Mouse (Mus musculus) kidney, postnatal 14 days (tissue): Measurements from ENCODE around the gene Pprc1.

Experiments used
- DNase-seq: peaks from one replicate; pipeline ENCODE4 v3.0.0; 2022; ENCODE audit warnings: mixed read lengths

Gene Pprc1

DNA sequence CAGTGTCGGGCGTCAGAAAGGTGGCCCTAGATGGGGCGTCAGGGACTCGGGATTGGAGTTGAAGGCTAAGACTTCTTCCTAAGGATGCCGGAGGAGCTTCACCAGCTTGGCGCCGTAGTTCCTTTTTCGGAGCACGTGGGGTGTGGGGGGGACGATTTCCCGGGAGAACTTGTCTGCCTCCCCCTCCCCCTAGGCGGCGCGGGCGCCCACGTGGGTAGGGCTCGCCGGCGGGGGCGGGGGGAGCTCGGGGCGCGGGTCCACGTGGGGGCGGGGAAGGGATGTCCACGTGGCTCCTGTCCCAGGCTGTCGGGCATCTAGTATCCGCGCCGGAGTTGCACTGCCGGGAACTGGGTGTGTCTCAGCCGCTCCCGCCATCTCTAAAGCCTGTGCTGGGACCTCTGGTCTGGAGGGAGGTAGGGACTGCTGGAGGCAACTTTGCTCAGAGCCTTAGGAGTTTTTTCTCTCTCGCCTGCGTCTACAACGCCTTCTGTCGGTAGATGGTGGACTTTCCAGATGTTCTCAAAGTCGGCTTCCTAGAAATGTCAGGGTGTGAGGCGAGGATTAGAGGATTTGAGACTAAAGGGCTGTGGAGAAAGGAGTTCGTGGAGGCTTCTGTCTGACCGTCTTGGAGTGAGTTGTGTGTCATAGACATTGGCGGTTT, 12.4 kb downstream of the Pprc1 start:
- peak; percentile 89 for DNase-seq

DNA sequence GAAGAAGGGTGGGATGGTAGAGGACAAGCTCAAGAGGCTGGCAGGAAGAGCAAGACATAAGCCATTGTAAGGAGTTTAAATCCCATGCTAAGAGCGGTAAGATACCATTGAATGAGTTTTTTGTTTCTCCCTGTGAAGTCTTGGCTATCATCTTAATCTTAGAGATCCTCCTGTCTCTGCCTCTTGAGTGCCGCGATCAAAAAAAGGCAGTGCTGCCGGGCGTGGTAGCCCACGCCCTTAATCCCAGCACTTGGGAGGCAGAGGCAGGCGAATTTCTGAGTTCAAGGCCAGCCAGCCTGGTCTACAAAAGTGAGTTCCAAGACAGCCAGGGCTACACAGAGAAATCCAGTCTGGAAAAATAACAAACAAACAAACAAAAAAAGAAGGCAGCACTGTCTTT, 13.8 kb downstream of the Pprc1 start:
- DNase-seq: no peak

DNA sequence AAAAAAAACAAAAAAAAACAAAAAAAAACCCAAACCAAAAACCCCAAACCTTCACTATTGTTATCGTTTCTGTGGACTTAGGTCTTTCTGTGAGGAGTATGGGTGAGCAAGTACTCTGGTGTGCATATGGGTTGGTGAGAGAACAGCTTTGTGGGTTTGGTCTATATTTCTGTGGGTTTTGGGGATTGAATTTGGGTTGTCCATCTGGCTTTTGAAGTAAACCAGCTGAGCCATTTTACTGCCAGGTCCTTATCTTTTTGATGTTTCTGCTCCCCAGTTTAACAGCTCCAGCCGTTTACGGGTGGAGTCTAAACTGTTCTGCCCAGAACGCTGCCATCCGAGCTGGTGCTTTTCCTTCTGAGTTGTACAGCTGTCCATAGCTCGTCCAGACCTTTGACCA, 16.2 kb downstream of the Pprc1 start:
- no peak for DNase-seq

DNA sequence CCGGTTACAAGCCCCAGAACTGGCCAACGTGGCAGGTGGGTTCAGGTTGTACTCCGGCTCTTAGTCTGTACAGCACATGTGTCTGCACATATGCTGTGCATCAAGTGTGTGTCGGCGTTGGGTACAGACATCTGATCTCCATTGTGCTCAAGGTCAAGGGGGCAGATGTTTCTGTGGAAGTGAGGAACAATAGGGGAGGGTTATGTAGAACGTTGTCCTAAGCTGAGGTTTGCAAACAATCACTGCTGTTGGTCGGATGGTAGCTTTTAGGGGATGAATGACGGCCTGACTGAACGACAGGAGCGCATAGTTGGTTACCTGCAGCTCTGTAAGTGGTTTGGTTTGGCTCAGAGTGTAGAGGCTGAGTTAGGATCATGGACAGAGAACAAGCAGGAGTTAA, 23.4 kb downstream of the Pprc1 start:
- no peak for DNase-seq

DNA sequence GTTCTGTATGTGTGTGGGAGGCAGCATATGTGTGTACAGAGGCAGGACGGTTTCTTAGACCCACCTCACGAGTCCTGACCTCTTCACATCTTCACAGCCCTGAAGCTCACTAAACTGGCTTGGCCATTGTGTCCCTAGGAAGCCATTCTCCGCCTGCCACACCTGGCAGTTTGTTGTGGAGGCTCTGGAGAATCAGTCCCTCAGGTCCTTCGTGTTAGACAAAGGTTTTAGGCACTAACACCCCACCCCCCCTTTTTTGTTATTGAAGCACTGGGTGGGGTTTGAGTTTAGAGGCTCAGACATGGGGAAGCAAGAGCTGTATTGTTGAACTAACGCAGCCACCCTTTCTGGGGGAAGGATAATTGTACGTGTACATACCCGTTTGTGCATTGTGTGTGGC, 28.6 kb downstream of the Pprc1 start:
- DNase-seq: no peak

DNA sequence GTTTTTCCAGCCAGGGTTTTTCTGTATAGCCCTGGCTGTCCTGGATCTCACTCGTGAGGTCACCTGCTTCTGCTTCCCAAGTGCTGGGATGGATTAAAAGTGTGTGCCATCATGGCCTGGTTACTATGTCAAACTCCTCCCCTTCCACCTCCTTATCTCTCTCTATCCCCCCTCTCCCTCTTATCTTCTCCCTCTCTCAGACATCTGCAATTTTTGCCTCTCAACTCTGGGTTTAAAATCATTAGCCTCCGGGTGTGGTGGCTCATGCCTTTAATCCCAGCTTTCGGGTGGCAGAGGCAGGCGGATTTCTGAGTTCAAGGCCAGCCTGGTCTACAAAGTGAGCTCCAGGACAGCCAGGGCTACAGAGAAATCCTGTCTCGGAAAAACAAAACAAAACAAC, 29.6 kb downstream of the Pprc1 start:
- DNase-seq: no peak

DNA sequence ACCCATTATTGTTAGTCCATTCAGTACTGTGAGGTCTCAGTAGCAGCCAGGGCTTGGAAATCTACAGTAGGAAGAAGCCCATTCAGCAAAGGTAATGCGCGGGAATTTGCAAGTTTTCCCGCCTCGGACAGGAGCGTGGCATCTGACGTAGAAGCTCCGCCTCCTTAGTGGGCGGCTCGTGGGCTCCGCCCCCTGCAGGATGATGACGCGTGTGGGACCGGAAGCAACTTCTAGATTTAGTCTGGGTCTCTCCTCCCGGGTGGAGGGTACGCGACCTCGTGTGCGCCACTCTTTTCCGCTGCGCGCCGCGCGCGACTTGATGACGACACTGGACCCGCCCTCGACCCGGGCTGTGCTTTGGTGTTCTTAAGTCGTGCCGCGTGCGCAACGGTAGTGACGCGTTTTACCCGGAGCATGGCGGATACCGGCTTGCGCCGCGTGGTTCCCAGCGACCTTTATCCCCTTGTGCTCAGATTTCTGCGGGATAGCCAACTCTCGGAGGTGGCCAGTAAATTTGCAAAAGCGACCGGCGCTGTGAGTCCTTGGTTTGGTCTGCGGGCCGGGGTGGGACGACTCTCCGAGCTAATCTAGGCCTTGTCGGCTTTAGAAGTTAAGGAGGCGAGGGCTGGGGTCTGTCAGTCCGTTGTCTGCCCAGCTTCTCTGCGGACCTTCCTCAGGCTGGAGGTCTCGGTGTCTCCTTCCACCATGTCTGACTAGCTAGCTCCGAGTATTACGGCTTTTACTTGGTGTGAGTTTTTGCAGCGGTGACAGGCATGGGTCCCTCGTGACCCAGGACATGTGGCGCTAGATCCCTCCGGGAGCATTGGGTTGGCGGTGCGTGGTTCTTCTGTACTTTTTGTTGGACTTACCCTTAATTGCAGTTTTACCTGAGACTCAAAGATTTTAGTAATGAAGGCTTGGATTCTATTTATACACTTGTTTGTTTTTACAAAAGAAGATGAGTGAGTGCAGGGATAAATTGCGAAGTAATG, 31.2 kb downstream of the Pprc1 start, which contains the start of gene Nolc1:
TSS of gene Nolc1 (plus strand) at position 248 of the 992 bp plus-strand sequence.
- DNase-seq: peak; percentile 100

DNA sequence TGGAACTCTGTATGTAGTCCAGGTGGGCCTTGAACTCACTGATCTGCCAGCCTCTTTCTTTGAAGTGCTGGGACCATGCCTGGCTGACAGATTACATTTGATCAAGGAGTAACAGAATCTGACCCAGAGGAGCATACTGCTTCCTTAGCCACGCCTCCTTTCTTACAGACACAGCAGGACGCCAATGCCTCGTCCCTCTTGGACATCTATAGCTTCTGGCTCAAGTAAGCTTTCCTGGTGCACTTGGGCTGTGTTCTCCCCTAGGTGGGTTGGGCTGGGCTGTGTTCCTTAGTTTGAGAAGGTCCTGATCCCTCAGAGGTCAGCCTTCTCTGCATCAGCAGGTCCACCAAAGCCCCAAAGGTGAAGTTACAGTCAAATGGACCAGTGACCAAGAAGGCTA, 33.8 kb downstream of the Pprc1 start:
- no peak for DNase-seq

DNA sequence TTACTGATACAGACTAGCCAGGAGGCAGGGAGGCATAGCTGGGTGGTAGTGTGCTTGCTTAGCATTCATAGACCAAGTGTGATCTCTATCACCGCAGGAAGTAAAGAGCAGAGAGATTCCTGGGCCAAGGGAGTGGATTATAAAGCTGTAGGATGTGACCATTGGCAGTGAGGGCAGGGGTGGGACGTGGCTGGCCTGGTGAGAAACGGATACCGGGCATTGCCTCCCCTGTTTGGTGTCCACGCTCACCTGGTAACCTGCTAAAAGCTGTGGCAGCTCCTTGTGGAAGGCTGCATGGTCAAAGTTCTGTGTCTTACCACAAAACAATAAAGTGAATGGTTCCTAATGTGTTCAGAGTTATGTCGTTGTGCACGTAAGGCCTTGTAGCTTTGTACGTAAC, 40.5 kb downstream of the Pprc1 start:
- DNase-seq: no peak

DNA sequence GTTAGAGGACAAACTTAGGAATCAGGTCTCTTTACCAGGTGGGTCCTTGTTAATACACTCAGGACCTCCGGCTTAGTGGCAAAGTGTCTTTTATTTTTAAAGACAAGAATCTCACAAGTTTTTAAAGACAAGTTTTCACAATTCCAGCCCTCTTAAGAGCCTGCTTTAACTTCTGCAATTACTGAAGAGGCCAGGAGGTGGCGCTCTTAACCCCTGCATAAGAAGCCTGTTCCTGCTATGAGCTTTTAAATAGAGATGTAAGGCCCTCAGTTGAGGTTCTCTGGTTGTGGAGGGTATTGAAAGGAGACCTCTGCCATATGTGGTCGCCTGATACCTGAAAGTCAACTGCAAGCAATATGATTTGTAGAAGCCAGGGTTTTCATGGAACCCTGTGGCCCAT, 41.7 kb downstream of the Pprc1 start:
- DNase-seq: peak; percentile 50

DNA sequence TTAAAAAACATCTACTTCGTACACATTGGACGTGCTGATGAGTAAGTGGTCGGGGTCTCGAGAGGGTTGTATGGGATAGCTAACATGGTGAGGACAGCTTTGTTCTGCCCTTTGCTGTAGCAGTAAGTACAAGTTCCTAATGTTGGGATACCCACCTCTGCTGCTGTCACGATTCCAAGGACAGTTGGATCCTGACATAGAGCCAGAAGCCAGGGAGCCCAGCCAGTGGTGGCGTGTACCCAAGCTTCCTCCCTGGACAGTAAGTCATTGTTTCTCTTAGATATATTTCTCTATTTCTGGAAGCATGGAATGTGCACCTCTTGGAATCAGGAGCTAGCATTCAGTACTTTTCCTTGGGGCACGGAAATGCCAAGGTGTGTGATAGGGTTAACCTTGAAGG, 43.2 kb downstream of the Pprc1 start:
- DNase-seq: peak; percentile 19

DNA sequence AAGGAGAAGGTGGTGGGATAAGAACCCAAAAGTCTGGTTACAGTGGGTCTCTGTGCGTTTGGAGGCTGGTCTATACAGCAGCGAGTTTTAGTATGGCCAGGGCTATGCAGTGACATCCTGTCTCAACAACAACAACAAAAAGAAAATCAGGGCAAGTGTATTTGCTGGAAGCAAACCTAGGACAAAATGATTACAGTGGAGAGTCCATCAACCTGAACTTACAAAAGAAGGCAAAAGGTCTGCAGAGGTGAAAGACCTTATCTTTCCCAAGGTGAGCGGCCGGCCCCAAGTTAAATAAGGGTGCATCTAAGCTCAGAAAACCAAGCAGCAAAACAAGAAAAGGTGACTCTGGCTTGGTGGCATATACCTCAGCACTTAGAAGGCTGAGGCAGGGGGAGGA, 47.0 kb downstream of the Pprc1 start:
- no peak for DNase-seq

DNA sequence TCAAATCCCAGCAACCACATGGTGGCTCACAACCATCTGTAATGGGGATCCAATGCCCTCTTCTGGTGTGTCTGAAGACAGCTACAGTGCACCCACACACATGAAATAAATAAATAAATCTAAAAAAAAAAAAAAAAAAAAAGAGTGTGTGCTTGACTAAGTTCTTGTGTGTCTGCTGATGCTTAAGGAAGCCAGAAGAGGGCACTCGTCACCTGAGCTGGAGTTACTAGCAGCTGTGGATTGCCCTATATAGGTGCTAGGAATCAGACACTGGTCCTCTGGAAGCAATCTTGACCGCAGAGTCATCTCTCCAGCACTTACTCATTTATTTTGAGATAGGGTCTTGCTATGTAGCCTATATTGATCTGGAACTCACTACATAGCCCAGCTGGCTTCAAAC, 49.5 kb downstream of the Pprc1 start:
- no peak for DNase-seq

DNA sequence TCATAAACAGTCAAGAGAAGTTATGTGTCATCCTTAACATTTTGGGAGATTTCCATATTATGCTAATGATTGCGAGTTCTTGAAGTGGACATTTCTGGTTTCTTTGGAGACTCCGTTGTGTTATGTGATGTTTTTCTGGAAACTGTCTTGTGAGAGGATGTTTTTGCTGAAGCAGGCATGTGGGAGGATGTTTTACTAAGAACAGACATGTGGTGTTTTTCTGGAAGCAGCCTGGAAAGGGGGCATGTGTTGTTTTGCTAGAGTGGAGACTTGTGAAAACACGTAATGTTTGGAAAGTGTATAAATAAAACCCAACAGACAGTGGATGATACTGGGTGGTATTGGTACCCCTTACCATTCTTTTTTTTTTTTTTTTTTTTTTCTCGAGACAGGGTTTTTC, 50.6 kb downstream of the Pprc1 start:
- no peak for DNase-seq

DNA sequence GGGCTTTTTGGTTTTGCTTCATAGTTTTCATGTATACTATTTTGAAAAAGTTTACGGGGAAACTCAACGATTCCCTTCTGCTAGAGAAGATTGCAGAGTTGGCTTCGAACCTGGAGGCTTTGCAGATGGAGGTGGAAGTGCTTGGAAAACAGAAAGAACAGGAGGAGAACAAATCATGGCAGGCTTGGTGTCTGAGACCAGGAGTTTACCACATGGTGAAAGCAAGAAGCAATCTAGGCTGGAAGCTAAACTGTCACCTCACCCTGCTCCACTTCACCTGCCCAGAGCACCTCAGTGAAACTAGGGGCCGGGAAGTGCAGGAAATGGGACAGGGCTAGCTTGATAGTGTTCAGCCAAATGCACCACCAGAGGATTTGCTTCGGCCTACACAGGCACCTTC, 51.7 kb downstream of the Pprc1 start:
- DNase-seq: no peak

DNA sequence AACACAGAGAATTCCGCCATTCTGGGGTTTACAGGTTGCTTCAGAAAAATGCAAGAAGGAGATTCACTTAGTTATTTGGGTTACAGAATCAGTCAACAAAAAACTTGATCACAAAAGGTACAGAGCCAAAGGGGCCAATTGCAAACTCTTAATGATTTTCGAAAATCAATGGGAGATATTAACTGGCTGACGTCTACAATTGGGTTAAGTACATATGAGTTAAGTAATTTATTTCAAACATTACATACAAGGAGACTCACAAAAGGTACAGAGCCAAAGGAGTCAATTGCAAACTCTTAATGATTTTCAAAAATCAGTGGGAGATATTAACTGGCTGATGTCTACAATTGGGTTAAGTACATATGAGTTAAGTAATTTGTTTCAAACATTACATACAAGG, 54.9 kb downstream of the Pprc1 start:
- DNase-seq: no peak

DNA sequence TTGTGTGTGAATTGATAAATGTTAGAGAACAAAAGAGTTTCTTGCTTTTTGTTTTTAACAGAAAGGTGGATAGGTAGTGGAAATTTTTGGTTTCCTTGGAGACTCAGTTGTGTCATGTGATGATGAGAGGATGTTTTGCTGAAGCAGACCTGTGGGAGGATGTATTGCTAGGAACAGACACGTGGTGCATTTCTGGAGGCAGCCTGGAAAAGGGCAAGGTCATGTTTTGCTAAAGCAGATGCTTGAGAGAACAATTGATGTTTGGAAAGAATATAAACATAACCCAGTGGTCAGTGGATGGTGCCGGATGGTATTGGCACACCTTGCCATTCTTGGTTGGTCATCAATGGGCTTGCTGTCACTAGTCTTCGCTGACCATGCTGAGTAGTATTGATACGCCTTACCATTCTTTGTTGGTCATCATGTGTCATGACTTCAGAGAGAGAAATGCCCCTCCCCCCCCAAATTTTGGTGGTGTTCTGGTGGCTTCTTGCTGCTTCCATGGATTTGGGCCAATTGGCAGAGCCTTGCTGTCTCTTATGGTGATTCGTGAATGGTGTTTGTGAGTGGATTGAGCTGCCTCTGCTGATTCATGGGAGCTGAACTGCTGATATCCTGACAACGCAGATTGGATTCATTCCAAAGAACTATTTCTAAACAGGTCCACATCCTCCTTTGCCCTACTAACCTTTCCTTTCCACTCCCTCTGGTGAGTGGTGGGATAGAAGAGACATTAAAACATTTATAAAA, 58.9 kb downstream of the Pprc1 start:
- DNase-seq: no peak

DNA sequence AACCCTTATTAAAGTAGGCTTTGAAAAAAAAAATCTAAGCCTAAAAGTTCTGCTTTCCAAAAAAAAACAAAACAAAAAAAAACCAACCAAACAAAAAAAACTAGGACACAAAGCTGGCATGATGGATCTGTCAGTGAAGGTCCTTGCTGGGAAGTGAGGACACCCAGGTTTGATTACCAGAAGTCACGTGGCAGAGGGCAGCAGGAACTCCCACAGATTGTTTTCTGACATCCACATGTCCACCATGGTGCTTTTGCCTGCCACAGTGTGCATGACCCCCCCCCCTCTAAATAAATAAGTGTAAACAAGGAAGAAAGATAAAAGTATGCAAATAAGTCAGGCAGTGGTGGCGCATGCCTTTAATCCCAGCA, 59.5 kb downstream of the Pprc1 start:
- DNase-seq: no peak

DNA sequence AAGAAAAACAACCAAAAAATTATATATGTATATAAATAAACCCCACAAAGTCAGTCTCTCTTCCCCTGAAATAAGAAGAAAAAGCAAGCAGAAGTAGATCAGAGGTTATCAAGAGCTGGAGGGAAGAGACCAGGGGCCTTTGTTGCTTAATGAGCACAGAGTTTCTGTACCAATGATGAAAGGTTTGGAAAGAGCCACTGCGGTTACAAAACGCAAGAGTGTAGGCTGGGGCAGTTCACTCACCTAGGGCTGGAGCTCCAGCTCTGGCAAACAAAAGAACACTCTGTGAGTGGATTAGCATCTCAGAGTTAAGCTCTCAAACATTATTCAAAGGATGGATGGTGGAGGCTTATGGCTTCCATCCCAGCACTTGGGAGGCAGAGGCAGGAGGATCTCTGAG, 65.5 kb downstream of the Pprc1 start:
- no peak for DNase-seq

DNA sequence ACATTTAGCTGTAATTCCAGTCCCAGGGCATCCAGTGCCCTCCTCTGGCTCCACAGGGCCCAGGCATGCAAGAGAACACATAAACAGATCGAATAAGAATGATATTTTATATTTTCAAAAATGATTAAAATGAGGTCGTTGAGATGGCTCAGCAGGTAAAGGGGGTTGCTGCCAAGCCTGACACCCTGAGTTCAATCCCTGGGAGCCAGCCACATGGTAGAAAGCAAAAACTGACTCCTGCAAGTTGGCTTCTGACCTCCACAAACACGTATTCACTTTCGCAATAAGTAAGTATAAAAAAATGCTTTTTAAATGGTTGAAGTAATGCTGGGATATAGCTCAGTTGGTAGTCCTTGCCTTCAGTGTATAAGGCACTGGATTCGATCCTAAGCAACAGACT, 66.1 kb downstream of the Pprc1 start:
- DNase-seq: no peak

DNA sequence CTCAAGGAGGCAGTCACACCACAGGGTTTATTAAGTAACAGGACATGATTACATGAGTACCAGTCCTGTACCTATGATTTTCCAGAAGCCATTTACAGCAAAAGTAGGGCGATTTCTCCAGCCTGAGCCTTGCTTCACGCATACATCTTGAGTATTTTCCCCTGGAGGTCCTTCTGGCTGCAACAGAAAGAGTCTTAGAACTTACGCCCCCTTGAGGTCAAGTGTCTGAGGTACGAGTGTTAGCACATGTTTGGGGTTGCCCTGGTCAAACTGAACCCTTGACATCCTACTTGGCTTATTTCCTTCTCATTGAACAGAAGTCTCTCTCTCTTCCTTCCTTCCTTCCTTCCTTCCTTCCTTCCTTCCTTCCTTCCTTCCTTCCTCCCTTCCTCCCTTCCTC, 69.9 kb downstream of the Pprc1 start:
- no peak for DNase-seq

DNA sequence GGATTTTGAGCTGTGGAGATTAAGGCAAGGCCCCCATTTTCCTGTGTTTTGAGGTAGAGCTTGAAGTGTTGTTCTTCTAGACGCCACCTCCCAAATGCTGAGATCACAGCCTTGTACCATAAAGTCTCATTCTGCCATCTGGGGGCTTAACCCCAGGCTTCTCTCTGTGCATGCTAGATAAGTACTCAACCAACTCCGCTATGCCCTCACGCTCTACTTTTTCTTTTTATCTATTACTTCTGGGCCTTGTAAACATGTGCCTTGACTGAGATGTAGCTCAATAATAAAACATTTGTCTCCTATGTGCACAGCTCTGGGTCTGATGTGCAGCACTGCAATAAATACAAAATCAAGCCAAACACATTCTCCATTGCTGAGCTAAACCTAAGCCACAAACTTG, 74.8 kb downstream of the Pprc1 start:
- no peak for DNase-seq

DNA sequence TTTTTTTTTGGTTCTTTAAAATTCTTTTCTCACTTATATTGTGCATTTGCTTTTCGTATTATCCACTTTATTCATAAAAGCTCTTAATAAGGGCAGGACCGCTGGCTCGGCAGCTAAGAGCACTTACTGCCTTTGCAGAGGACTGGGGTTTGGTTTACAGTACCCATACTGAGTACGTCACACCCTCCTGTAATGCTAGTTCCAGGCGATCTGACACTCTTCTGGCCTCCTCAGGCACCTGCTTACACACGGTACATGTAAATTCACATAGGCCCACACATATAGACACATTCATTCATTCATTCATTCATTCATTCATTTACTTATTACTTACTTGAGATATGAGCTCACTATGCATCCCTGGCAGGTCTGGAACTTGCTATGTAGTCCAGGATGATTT, 76.2 kb downstream of the Pprc1 start:
- no peak for DNase-seq
